Mouse (Mus musculus) heart, embryonic 14.5 days (tissue): ENCODE measurements around the gene Rab4a. TPM values are rescaled to one million over a fixed set of nuclear protein-coding genes. Genes with fewer than 3 reads are reported as not detected.

Experiments
- ATAC-seq: fragments of 200-750 bp; cut with Nextera tagmentation; 2 replicates; pipeline ENCODE4 v1.8.0; 2017; ENCODE audit warnings: low read depth, moderate TSS enrichment; ENCODE audit not compliant: insufficient number of reproducible peaks, insufficient read depth, low FRiP score
- H3K27ac ChIP-seq, 2 experiments: fragments of 200-500 bp in 1 of 2; fragments of 300-500 bp in 1 of 2; sonication (generic) in 1 of 2; replicated peaks in 1 of 2; 2 replicates each; pipeline ENCODE4 v1.5.1; 2012 to 2014; ENCODE audit warnings: low read depth in 2 of 2, low read length in 2 of 2, control low read depth in 1 of 2, mild to moderate bottlenecking in 1 of 2, mixed read lengths in 1 of 2; ENCODE audit not compliant: control insufficient read depth in 1 of 2, insufficient read depth in 1 of 2
- H3K27me3 ChIP-seq: fragments of 300-500 bp; sonication (generic); 2 replicates; pipeline ENCODE4 v1.6.1; 2014; ENCODE audit warnings: mild to moderate bottlenecking, low read length, control low read depth; ENCODE audit not compliant: control insufficient read depth, insufficient read depth
- H3K36me3 ChIP-seq: fragments of 300-500 bp; sonication (generic); 2 replicates; pipeline ENCODE4 v1.6.1; 2014; ENCODE audit warnings: mild to moderate bottlenecking, control low read depth, low read length, mixed read lengths; ENCODE audit not compliant: control insufficient read depth, insufficient read depth
- H3K4me1 ChIP-seq, 2 experiments: fragments of 200-500 bp in 1 of 2; fragments of 300-500 bp in 1 of 2; sonication (generic) in 1 of 2; 2 replicates each; pipeline ENCODE4 v1.6.1; 2012 to 2014; ENCODE audit warnings: low read length in 2 of 2, control low read depth in 1 of 2, mixed read lengths in 1 of 2; ENCODE audit not compliant: control insufficient read depth in 2 of 2, insufficient read depth in 2 of 2
- H3K4me2 ChIP-seq: fragments of 300-500 bp; sonication (generic); 2 replicates; pipeline ENCODE4 v1.6.1; 2014; ENCODE audit warnings: mild to moderate bottlenecking, low read length
- H3K4me3 ChIP-seq, 2 experiments: fragments of 200-500 bp in 1 of 2; fragments of 300-500 bp in 1 of 2; sonication (generic) in 1 of 2; 2 replicates each; pipeline ENCODE4 v1.5.1; 2012 to 2014; ENCODE audit warnings: low read length in 2 of 2, mild to moderate bottlenecking in 2 of 2, control low read depth in 1 of 2, low read depth in 1 of 2, moderate library complexity in 1 of 2; ENCODE audit not compliant: control insufficient read depth in 1 of 2, insufficient read depth in 1 of 2
- H3K9ac ChIP-seq: fragments of 300-500 bp; sonication (generic); 2 replicates; pipeline ENCODE4 v1.6.1; 2014; ENCODE audit warnings: mild to moderate bottlenecking, low read length
- H3K9me3 ChIP-seq: fragments of 300-500 bp; sonication (generic); 2 replicates; pipeline ENCODE4 v1.6.1; 2016; ENCODE audit warnings: low read length, control low read depth; ENCODE audit not compliant: control insufficient read depth
- WGBS: fragments of 180-500 bp; shearing (Covaris S2); extraction: QIAGEN DNeasy Blood & Tissue Kit; methylation state at CpG from one replicate; pipeline ENCODE4 v1.1.7; 2014; 5-methylcytosine and 5-hydroxymethylcytosine counted together
- polyA plus RNA-seq: library from polyadenylated mRNA; unstranded; fragments of >200 nt; fragmentation: Nextera tagmentation; extraction: Ambion mirVana; gene quantifications from 2 replicates; pipeline ENCODE4 v1.2.1, GENCODE M21; 2014

Rab4a gene
- 31.7 and 34.7 TPM in 2 replicates for polyA plus RNA-seq

GRCm38 (mm10) chr8:123805718-123806373, at the start of gene Rab4a:
Gene Rab4a, plus strand, starts transcription at chr8:123805985.
- peak within 1 kb of the TSS; percentile 63 for H3K4me2 ChIP-seq
- WGBS: under 1% methylated on average over 48 of the region's 48 CpGs
- no peaks in the 10 kb centered on the region for H3K27me3 ChIP-seq
- H3K4me1 ChIP-seq: peaks cover 9 to 17% of the 10 kb centered on the region in 2 experiments
- H3K36me3 ChIP-seq: no peaks in the 10 kb centered on the region
- ATAC-seq: peak; percentile 83
- H3K9me3 ChIP-seq: no peaks in the 10 kb centered on the region
- H3K9ac ChIP-seq: peak within 1 kb of the TSS; percentile 85
- peak within 1 kb of the TSS; percentile 6 to 69; a peak in 2 of 4 replicates for H3K27ac ChIP-seq
- H3K4me3 ChIP-seq: peak within 1 kb of the TSS; percentile 79 to 80

- H3K36me3 ChIP-seq: no peaks in the 10 kb centered on the region
- H3K4me2 ChIP-seq: no peak overlapping the region
- ATAC-seq: no peak
- no peak overlapping the region for H3K9ac ChIP-seq
- no peak overlapping the region for H3K4me3 ChIP-seq
- no peaks in the 10 kb centered on the region for H3K27me3 ChIP-seq
- H3K27ac ChIP-seq: no peak overlapping the region
- H3K4me1 ChIP-seq: peaks cover 33 to 36% of the 10 kb centered on the region in 2 experiments
- no peaks in the 10 kb centered on the region for H3K9me3 ChIP-seq
- WGBS: 78% methylated on average over 8 of the region's 8 CpGs
Measured at GRCm38 (mm10) chr8:123756901-123757300, 48.9 kb upstream of the Rab4a start.

- 77% methylated on average over 1 of the region's 1 CpGs for WGBS
- H3K4me1 ChIP-seq: peaks cover 24 to 31% of the 10 kb centered on the region in 2 experiments
Measured at GRCm38 (mm10) chr8:123758935-123759334, 46.9 kb upstream of the Rab4a start.

GRCm38 (mm10) chr8:123759933-123760332, 45.9 kb upstream of the Rab4a start:
- WGBS: 17% methylated on average over 10 of the region's 10 CpGs
- Histone ChIP-seq H3K4me2 (peak overlapping the region; percentile 37), H3K4me3 (no peak overlapping the region), H3K27me3 (no peaks in the 10 kb centered on the region), H3K9me3 (no peaks in the 10 kb centered on the region), H3K36me3 (no peaks in the 10 kb centered on the region), H3K4me1 (peaks cover 17 to 27% of the 10 kb centered on the region in 2 experiments), H3K9ac (no peak overlapping the region), H3K27ac (no peak overlapping the region)
- no peak for ATAC-seq

More at GRCm38 (mm10) chr8:123758935-123759334, 46.9 kb upstream of the Rab4a start:
- H3K4me3 ChIP-seq: no peak overlapping the region
- H3K36me3 ChIP-seq: no peaks in the 10 kb centered on the region
- no peak overlapping the region for H3K9ac ChIP-seq
- H3K27ac ChIP-seq: no peak overlapping the region
- H3K27me3 ChIP-seq: no peaks in the 10 kb centered on the region
- no peaks in the 10 kb centered on the region for H3K9me3 ChIP-seq
- ATAC-seq: no peak
- no peak overlapping the region for H3K4me2 ChIP-seq

GRCm38 (mm10) chr8:123760579-123760978, 45.2 kb upstream of the Rab4a start:
- Histone ChIP-seq H3K27ac (no peak overlapping the region), H3K9ac (no peak overlapping the region), H3K9me3 (no peaks in the 10 kb centered on the region), H3K4me3 (no peak overlapping the region), H3K4me1 (peaks cover 17 to 27% of the 10 kb centered on the region in 2 experiments), H3K4me2 (peak overlapping the region; percentile 37; the same call in 1 of the 2 replicates), H3K36me3 (no peaks in the 10 kb centered on the region), H3K27me3 (no peaks in the 10 kb centered on the region)
- WGBS: 66% methylated on average over 5 of the region's 5 CpGs
- no peak for ATAC-seq

GRCm38 (mm10) chr8:123761266-123761882, 44.4 kb upstream of the Rab4a start:
- Histone ChIP-seq H3K27me3 (no peaks in the 10 kb centered on the region), H3K9ac (no peak overlapping the region), H3K27ac (peak overlapping the region; percentile 25 to 57), H3K4me1 (peaks cover 17 to 27% of the 10 kb centered on the region in 2 experiments), H3K4me3 (no peak overlapping the region), H3K36me3 (no peaks in the 10 kb centered on the region), H3K9me3 (no peaks in the 10 kb centered on the region), H3K4me2 (no peak overlapping the region)
- peak; percentile 62; the same call in 1 of the 2 replicates for ATAC-seq
- 41% methylated on average over 12 of the region's 12 CpGs for WGBS

GRCm38 (mm10) chr8:123761883-123762270, 43.9 kb upstream of the Rab4a start:
- Histone ChIP-seq H3K4me3 (no peak overlapping the region), H3K4me1 (peaks cover 17 to 27% of the 10 kb centered on the region in 2 experiments), H3K27ac (peak overlapping the region; percentile 18 to 65), H3K36me3 (no peaks in the 10 kb centered on the region), H3K9me3 (no peaks in the 10 kb centered on the region), H3K4me2 (no peak overlapping the region), H3K27me3 (no peaks in the 10 kb centered on the region; the same call in 1 of the 2 replicates), H3K9ac (no peak overlapping the region)
- ATAC-seq: no peak
- WGBS: 39% methylated on average over 4 of the region's 4 CpGs
